Mouse (Mus musculus) C2C12 (cell line): ENCODE results near the gene Nhlrc3. TPM values are rescaled to one million over a fixed set of nuclear protein-coding genes. Genes with fewer than 3 reads are reported as not detected.

ENCODE experiments used
- H3K27me3 ChIP-seq: one replicate; pipeline ENCODE4 v1.6.1; 2011; ENCODE audit not compliant: control insufficient read depth, insufficient read depth, insufficient read length
- H3K36me3 ChIP-seq: one replicate; pipeline ENCODE4 v1.6.1; 2011; ENCODE audit not compliant: control insufficient read depth, insufficient read depth
- H3K4me3 ChIP-seq: one replicate; pipeline ENCODE4 v1.5.1; 2011; ENCODE audit warnings: mild to moderate bottlenecking, control low read depth; ENCODE audit not compliant: poor library complexity, insufficient read depth, severe bottlenecking
- H3K79me2 ChIP-seq: one replicate; pipeline ENCODE4 v1.6.1; 2011; ENCODE audit not compliant: control insufficient read depth, insufficient read depth
- H3K79me3 ChIP-seq: one replicate; pipeline ENCODE4 v1.6.1; 2011; ENCODE audit warnings: low read depth, control low read depth
- H3ac ChIP-seq: one replicate; pipeline ENCODE3; 2011; ENCODE audit warnings: low read depth; ENCODE audit not compliant: control insufficient read depth, insufficient read length
- CEBPB ChIP-seq: IDR thresholded peaks from one replicate; pipeline ENCODE4 v1.6.1; 2011; ENCODE audit warnings: low read depth, mild to moderate bottlenecking, control low read depth, moderate library complexity
- CTCF ChIP-seq: IDR thresholded peaks from one replicate; pipeline ENCODE4 v1.5.1; 2011; ENCODE audit not compliant: control insufficient read depth, insufficient read depth, insufficient read length
- FOSL1 ChIP-seq: IDR thresholded peaks from one replicate; pipeline ENCODE4 v1.8.0; 2011; ENCODE audit warnings: mild to moderate bottlenecking, low read length; ENCODE audit not compliant: poor library complexity, insufficient read depth, severe bottlenecking
- MAX ChIP-seq: IDR thresholded peaks from one replicate; pipeline ENCODE4 v1.6.1; 2011; ENCODE audit warnings: mild to moderate bottlenecking, control low read depth
- MYOD1 ChIP-seq: IDR thresholded peaks from one replicate; pipeline ENCODE4 v1.6.1; 2011; ENCODE audit warnings: low read depth; ENCODE audit not compliant: control insufficient read depth, insufficient read length
- MYOG ChIP-seq: IDR thresholded peaks from one replicate; pipeline ENCODE4 v1.6.1; 2011; ENCODE audit not compliant: control insufficient read depth, insufficient read length; ENCODE audit errors: extremely low read depth
- USF1 ChIP-seq: IDR thresholded peaks from one replicate; pipeline ENCODE4 v1.6.1; 2011; ENCODE audit warnings: low read depth, mild to moderate bottlenecking, control low read depth, moderate library complexity
- long read RNA-seq, 2 experiments: library from polyadenylated mRNA; unstranded; transcript quantifications; one replicate each; pipeline ENCODE4 v2.0.0; 2019 to 2020
- polyA plus RNA-seq: library from polyadenylated mRNA; unstranded; fragments of >200 nt; fragmentation: generic; extraction: Trizol; gene quantifications from one replicate; pipeline ENCODE4 v1.2.1, GENCODE M21; 2012; ENCODE audit warnings: missing spikeins

Nhlrc3 gene
- polyA plus RNA-seq, result 3.1 TPM
- long read RNA-seq, experiment 1, full-length matches to known transcripts, result 2 of 3 reads
- long read RNA-seq, experiment 1, partial matches to known transcripts, result 0 of 3 reads
- long read RNA-seq, experiment 1, other reads (novel, unspliced or antisense), result 1 of 3 reads
- long read RNA-seq, experiment 2, full-length matches to known transcripts, result 81 of 89 reads
- long read RNA-seq, experiment 2, partial matches to known transcripts, result 3 of 89 reads
- long read RNA-seq, experiment 2, other reads (novel, unspliced or antisense), result 5 of 89 reads

- Histone ChIP-seq H3K4me3 (peak within 1 kb of the TSS; percentile 85), H3K79me2 (peaks cover 77% of the 10 kb centered on the region), H3K36me3 (peaks cover 15% of the 10 kb centered on the region), H3K27me3 (no peaks in the 10 kb centered on the region), H3K79me3 (peaks cover 53% of the 10 kb centered on the region), H3ac (peak within 1 kb of the TSS; percentile 86)
- TF ChIP-seq FOSL1 (no peak), MAX (peak; percentile 99), CTCF (no peak), USF1 (no peak)
Observed at GRCm38 (mm10) chr3:53463046-53463764, at the start of gene Nhlrc3, which contains the start of gene Proser1. Gene Nhlrc3 (minus strand): TSS chr3:53463332. Gene Proser1 (plus strand): TSS chr3:53463666.

- no peaks in the 10 kb centered on the region for H3K79me3 ChIP-seq
- no peak overlapping the region for H3ac ChIP-seq
- H3K36me3 ChIP-seq, result no peaks in the 10 kb centered on the region
- TF ChIP-seq USF1 (no peak), FOSL1 (no peak), MYOD1 (no peak), CEBPB (no peak), CTCF (no peak), MYOG (no peak), MAX (no peak)
- no peaks in the 10 kb centered on the region for H3K79me2 ChIP-seq
- H3K27me3 ChIP-seq, result peaks cover 14% of the 10 kb centered on the region
- no peak overlapping the region for H3K4me3 ChIP-seq
Observed at GRCm38 (mm10) chr3:53502428-53502827, 39.3 kb upstream of the Nhlrc3 start.

DNA sequence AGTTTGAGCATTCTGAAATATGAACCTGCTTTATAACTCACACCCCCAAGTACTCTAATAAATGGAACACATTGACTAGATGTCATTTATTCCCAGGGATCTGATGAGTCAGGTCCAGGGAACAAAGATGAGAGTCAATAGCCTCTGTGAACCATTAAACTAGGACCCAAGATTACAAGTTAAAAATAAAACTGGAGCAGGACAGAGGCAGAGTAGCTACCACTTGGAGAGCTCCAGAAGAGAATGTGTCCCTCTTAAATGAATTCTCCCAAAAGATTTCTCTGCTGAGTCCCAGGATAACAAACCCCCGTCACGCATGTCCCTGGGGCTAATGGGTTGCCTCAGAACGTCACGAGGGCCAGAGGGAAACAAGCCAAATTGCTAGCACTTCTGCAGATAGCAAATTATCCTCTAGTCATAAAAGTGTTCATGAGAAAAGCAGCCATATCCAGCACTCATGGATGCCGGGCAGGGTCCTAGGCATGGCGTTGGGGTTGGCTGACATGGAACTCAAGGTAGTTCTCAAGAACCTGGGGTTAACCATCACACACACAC, 35.3 kb upstream of the Nhlrc3 start:
- TF ChIP-seq CEBPB, result no peak
- TF ChIP-seq MAX, result no peak
- no peak for TF ChIP-seq FOSL1
- TF ChIP-seq MYOG, result no peak
- no peak for TF ChIP-seq MYOD1
- no peak for TF ChIP-seq CTCF
- no peaks in the 10 kb centered on the region for H3K79me3 ChIP-seq
- no peak overlapping the region for H3K4me3 ChIP-seq
- H3ac ChIP-seq, result no peak overlapping the region
- peaks cover 10% of the 10 kb centered on the region for H3K27me3 ChIP-seq
- no peaks in the 10 kb centered on the region for H3K36me3 ChIP-seq
- no peaks in the 10 kb centered on the region for H3K79me2 ChIP-seq

DNA sequence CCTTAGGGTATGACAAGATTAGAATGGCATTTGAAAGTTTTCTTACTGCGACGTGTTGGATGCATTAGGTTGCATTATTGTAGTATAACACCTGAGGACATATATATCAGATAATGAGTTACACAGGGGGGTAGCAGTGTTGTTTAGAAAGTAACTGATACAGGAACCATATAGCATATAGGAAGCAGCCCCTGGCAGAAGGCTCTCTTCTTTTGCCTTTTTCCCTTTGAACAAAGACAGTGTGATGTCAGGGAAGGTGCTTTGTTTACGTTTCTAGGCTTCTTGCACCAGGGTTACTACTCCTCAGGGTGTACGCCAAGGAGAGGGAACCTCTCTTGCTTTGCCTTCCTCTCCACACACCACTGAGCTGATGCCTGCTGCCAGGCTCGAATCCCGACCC, 25.2 kb upstream of the Nhlrc3 start, which contains the start of gene Stoml3:
TSS of gene Stoml3 (plus strand) at position 301 of the 400 bp plus-strand sequence.
- Histone ChIP-seq H3K79me2 (no peaks in the 10 kb centered on the region), H3K27me3 (peaks cover 3% of the 10 kb centered on the region), H3K36me3 (no peaks in the 10 kb centered on the region), H3K79me3 (no peaks in the 10 kb centered on the region), H3K4me3 (no peak within 1 kb of the TSS), H3ac (no peak within 1 kb of the TSS)
- no peak for TF ChIP-seq MYOG
- no peak for TF ChIP-seq MYOD1
- no peak for TF ChIP-seq MAX
- TF ChIP-seq CTCF, result no peak

- Histone ChIP-seq H3K79me2 (no peaks in the 10 kb centered on the region), H3ac (no peak overlapping the region), H3K4me3 (no peak overlapping the region), H3K27me3 (no peaks in the 10 kb centered on the region), H3K36me3 (peaks cover 6% of the 10 kb centered on the region), H3K79me3 (no peaks in the 10 kb centered on the region)
- TF ChIP-seq CTCF, result no peak
- TF ChIP-seq CEBPB, result no peak
- TF ChIP-seq FOSL1, result no peak
- no peak for TF ChIP-seq USF1
- no peak for TF ChIP-seq MYOG
- no peak for TF ChIP-seq MAX
- TF ChIP-seq MYOD1, result no peak
Observed at GRCm38 (mm10) chr3:53486996-53487576, 24.0 kb upstream of the Nhlrc3 start.

GRCm38 (mm10) chr3:53486561-53486960, 23.4 kb upstream of the Nhlrc3 start:
- H3K36me3 ChIP-seq, result peaks cover 11% of the 10 kb centered on the region
- TF ChIP-seq USF1 (no peak), FOSL1 (no peak), MYOG (no peak), MAX (no peak), CTCF (no peak), CEBPB (no peak), MYOD1 (no peak)
- no peaks in the 10 kb centered on the region for H3K27me3 ChIP-seq
- H3K79me2 ChIP-seq, result no peaks in the 10 kb centered on the region
- H3ac ChIP-seq, result no peak overlapping the region
- H3K4me3 ChIP-seq, result no peak overlapping the region
- no peaks in the 10 kb centered on the region for H3K79me3 ChIP-seq
